Mouse (Mus musculus): ENCODE measurements around the gene Saysd1. TPM values are rescaled to one million over a fixed set of nuclear protein-coding genes. Genes with fewer than 3 reads are reported as not detected.

Gene Saysd1
- 1 to 10 TPM; 7.3 to 9.3 TPM for total RNA-seq (2023)

DNA sequence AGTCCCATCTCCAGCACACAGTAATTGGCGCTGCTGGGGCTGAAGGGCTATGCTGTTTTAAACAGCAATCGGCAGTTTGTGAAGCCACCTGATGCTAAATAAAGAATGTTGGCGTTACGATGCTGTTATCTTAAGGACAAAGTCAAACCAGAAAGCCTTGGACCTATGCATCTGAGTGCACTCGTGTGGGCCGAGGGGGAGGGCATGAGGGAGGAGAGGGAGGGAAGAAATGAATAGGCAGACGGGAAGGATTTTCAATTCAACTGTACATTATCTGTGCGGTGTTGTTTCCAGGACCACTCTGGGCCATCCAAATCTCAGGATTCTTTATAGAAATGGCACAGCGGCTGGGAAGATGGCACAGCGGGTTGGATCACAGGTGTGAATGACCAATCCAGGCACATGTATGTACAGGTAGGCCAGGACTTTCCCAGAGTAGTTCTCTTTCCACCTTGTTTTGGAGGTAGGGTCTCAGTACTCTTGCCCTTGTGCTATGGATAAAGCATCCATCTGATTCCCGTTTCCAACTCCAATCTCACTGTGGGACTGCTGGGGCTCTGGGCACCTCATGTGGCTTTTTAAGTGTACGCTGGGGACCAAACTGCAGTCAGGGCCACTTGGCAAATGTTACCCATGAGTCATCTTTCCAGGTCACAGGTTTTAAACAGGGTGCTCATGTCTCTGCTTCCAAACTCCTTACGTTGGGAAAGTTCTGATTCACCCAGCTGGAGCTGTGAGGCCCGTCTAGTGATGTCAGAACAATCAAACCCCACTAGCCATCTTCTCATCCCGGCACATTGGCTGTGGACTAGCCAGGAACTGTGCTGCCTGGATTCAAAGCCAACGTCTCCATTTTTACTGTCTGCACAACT, at the start of gene Saysd1:
Saysd1 (minus strand) TSS at position 51 of the 872 bp plus-strand sequence.

GRCm38 (mm10) chr14:20181466-20181921, 43.2 kb upstream of the Saysd1 start, which contains the start of gene Kcnk5:
TSS of gene Kcnk5 (minus strand) at chr14:20181809.

Other genes starting within 250 kb of the Saysd1 start
- gene Gng2, start 160.9 kb downstream of the Saysd1 start, total RNA-seq (2023), result 10 to 100 TPM; 44.5 to 51.9 TPM
- 1 to 10 TPM; 2.1 to 2.4 TPM for gene Kcnk5, start 43.3 kb upstream of the Saysd1 start, total RNA-seq (2023)
- gene Kcnk16, start 130.7 kb upstream of the Saysd1 start, total RNA-seq (2023), result not detected
- 10 to 100 TPM; 14.3 to 18.2 TPM for gene Nudt13, start 156.2 kb upstream of the Saysd1 start, total RNA-seq (2023)
- 10 to 100 TPM; 38.4 to 43.9 TPM for gene Ecd, start 209.6 kb upstream of the Saysd1 start, total RNA-seq (2023)
- gene Fam149b, start 209.6 kb upstream of the Saysd1 start, total RNA-seq (2023), result 10 to 100 TPM; 50.6 to 53.7 TPM